Mouse (Mus musculus) liver, embryonic 14.5 days (tissue): Measurements from ENCODE around the gene Fkbp8.

Source experiments
- CTCF ChIP-seq: IDR thresholded peaks from 2 replicates; pipeline ENCODE4 v1.5.1; 2016; ENCODE audit warnings: antibody characterized with exemption, low read depth, control low read depth
- EP300 ChIP-seq: IDR thresholded peaks from 2 replicates; pipeline ENCODE4 v1.6.1; 2016; ENCODE audit warnings: antibody characterized with exemption, low read depth

DNA sequence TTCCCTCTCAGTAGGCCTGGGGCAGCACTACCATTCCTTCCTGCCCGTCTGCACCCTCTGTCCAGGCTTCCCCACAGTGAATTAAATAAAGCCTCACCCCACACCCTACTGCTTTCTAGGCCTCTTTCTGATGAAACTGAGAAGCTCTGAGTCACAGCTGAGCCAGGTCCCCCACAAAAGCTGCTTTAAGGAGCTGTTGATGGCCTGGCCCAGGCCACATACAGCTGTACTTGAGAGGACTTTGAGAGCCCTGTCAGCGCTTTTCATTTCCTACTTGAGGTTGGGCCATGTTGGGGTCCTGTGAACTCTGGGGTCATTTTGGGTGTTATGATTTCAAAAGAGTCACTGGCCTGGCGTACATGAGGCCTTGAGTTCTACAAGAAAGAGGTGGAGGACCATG, 7.7 kb downstream of the Fkbp8 start:
- TF ChIP-seq CTCF (no peak), EP300 (no peak)
